Mouse (Mus musculus): Measurements from ENCODE around the gene Olfr628.
"Not testable (repeated sequence)": the region's sequence is repeated elsewhere in the genome, so short reads cannot be mapped to it uniquely, and the experiment has no call there.

Olfr628 gene

GRCm38 (mm10) chr7:103730074-103730473, at the start of gene Olfr628:
Olfr628 (plus strand) TSS chr7:103730374.
- no peak for DNase-seq

- no peak for DNase-seq
Measured at GRCm38 (mm10) chr7:103682420-103682819, 47.8 kb upstream of the Olfr628 start, which contains the start of gene Olfr625-ps1. Olfr625-ps1 (plus strand) TSS chr7:103682720.

GRCm38 (mm10) chr7:103699469-103699868, 30.7 kb upstream of the Olfr628 start:
- DNase-seq: no peak

- DNase-seq: no peak
Measured at GRCm38 (mm10) chr7:103712024-103712423, 18.1 kb upstream of the Olfr628 start.

- no peak for DNase-seq
Measured at GRCm38 (mm10) chr7:103714371-103714770, 15.8 kb upstream of the Olfr628 start, which contains the start of gene Olfr243. Olfr243 (plus strand) TSS chr7:103714671.

GRCm38 (mm10) chr7:103716398-103716797, 13.8 kb upstream of the Olfr628 start:
- DNase-seq: not testable (repeated sequence)

- no peak for DNase-seq
Measured at GRCm38 (mm10) chr7:103744843-103745242, 14.7 kb downstream of the Olfr628 start, which contains the start of gene Olfr629. Olfr629 (minus strand) TSS chr7:103744943.

- DNase-seq: no peak
Measured at GRCm38 (mm10) chr7:103757233-103757632, 27.1 kb downstream of the Olfr628 start, which contains the start of gene Olfr630. Olfr630 (minus strand) TSS chr7:103757333.

GRCm38 (mm10) chr7:103762212-103762611, 32.0 kb downstream of the Olfr628 start:
- DNase-seq: not testable (repeated sequence)

- DNase-seq: not testable (repeated sequence)
Measured at GRCm38 (mm10) chr7:103767687-103768086, 37.5 kb downstream of the Olfr628 start.

GRCm38 (mm10) chr7:103771494-103771893, 41.3 kb downstream of the Olfr628 start, which contains the start of gene Olfr69:
Olfr69 (minus strand) TSS chr7:103771594.
- DNase-seq: no peak

- DNase-seq: not testable (repeated sequence)
Measured at GRCm38 (mm10) chr7:103777652-103778051, 47.5 kb downstream of the Olfr628 start.

GRCm38 (mm10) chr7:103779598-103779997, 49.4 kb downstream of the Olfr628 start, which contains the start of gene Olfr68:
Olfr68 (minus strand) TSS chr7:103779698.
- no peak for DNase-seq

All from cerebellum, postnatal 36 days (tissue).